Mouse (Mus musculus) spleen, adult 2 months (tissue): ENCODE data around the gene Gm21663.
"Not testable (repeated sequence)": the region's sequence is repeated elsewhere in the genome, so short reads cannot be mapped to it uniquely, and the experiment has no call there.

Source experiments
- CTCF ChIP-seq: fragments of 200-500 bp; IDR thresholded peaks from 2 replicates; pipeline ENCODE4 v1.5.1; 2011; ENCODE audit warnings: mild to moderate bottlenecking, inconsistent platforms; ENCODE audit not compliant: insufficient read depth, insufficient read length, insufficient replicate concordance; ENCODE audit errors: extremely low read depth
- POLR2A ChIP-seq: fragments of 200-500 bp; IDR thresholded peaks from 2 replicates; pipeline ENCODE4 v1.6.1; 2011; ENCODE audit warnings: low read depth, low read length, inconsistent platforms

DNA sequence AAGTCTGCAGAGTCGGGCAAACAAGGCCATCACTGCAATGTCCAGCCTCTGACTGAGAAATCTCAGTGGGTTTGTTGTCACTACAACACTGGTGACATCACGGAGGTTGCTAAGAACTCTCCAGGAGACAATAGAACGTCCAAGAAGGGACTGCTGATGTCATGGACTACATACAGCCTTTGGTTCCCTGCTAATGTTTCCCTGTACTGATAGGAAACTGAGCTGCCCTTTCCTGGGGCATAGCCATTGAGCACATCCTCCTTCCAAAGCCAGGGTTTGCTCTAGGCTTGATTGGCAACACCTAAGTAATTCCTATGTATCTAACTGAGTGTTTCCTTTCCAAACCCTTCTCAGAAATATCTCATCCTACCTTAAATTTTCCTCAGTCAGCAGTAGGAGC, 46.4 kb upstream of the Gm21663 start, which contains the start of gene Gm21698:
- TF ChIP-seq CTCF, POLR2A: not testable (repeated sequence)
